Mouse (Mus musculus): ENCODE data around the gene Nsf.

DNA sequence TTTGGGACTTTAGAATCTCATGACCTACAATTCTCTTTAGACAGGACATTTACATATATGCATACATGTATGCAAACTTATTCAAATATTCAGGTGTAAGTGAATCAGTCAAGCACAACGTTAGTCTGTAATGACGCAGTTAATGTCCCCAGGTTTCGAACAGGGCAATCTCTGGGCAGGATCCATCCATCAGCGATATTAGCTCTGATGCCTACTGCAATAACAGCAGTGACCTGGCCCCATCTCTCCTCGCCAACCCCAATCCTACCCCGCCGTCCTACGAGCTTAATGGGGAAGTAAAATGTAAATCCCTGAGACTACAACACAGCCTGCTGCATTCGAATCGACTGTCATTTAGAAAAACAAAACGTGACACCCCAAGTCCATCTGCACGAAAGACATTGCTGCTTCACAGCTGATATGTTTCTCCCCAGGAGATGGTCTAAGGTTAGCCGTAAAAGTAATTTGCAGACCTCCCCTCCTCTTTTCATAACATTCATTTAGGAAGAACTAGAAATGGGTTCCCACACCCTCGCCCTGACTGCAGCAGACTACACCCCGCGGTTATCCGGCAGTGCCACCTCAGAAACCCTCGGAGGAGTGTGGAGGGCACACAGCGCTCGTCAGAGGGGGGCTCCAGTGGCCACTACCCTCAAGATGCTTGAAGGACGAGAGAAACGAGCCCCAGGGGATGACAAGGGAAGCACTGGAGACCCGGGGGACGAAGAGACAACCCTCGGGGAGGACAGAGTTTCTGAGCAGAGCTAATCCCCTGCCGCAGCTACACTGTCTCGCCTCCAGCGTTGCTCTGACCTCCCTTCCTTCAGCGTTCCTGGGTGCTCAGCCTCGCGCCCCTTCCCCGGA, 592 bp downstream of the Nsf start:
- TF ChIP-seq USF2 (IDR thresholded peaks at IDR 0.05; ENCODE audit: borderline replicate concordance in 1 of 2, insufficient read depth in 1 of 2, low read depth in 1 of 2, low read length in 2 of 2), result no peak
- peak in 1 of 2 experiments; percentile 18; a peak in 1 of 4 replicates for TF ChIP-seq EP300 (IDR thresholded peaks at IDR 0.05; ENCODE audit: low read depth in 1 of 2, low read length in 2 of 2)
- TF ChIP-seq USF1 (IDR thresholded peaks at IDR 0.05; ENCODE audit: low read depth, low read length), result no peak
- no peak for TF ChIP-seq CTCF (IDR thresholded peaks at IDR 0.05 in 2 of 3, conservative IDR thresholded peaks at IDR 0.05 in 1 of 3; ENCODE audit: control insufficient read depth in 1 of 3, insufficient read depth in 1 of 3, low read depth in 2 of 3, low read length in 3 of 3, poor library complexity in 1 of 3, severe bottlenecking in 1 of 3)
- TF ChIP-seq POLR2AphosphoS2 (IDR thresholded peaks at IDR 0.05; ENCODE audit: low read length), result no peak
- no peak for TF ChIP-seq MEF2A (IDR thresholded peaks at IDR 0.05; ENCODE audit: extremely low read depth, insufficient replicate concordance, low read depth, low read length, poor library complexity, severe bottlenecking)
- TF ChIP-seq ETS1 (IDR thresholded peaks at IDR 0.05; ENCODE audit: low read depth, low read length), result peak; percentile 49; the same call in 1 of the 2 replicates
- no peak for TF ChIP-seq ZC3H11A (IDR thresholded peaks at IDR 0.05; ENCODE audit: low read depth, low read length)
- peak; percentile 77; the same call in 1 of the 2 replicates for TF ChIP-seq BHLHE40 (IDR thresholded peaks at IDR 0.05; ENCODE audit: borderline replicate concordance, low read depth, low read length)
- peak; percentile 49 for TF ChIP-seq MAX (IDR thresholded peaks at IDR 0.05; ENCODE audit: low read length)
- no peak for TF ChIP-seq E2F4 (IDR thresholded peaks at IDR 0.05; ENCODE audit: borderline replicate concordance, low read depth, low read length)
- peak; percentile 24; the same call in 1 of the 2 replicates for TF ChIP-seq ZMIZ1 (IDR thresholded peaks at IDR 0.05; ENCODE audit: low read depth, low read length)
- peak; percentile 73; the same call in 1 of the 2 replicates for TF ChIP-seq MYC (IDR thresholded peaks at IDR 0.05; ENCODE audit: low read depth, low read length)
